Mouse (Mus musculus): Measurements from ENCODE around the gene Prss34. TPM values are rescaled to one million over a fixed set of nuclear protein-coding genes. Genes with fewer than 3 reads are reported as not detected.

Gene Prss34
- polyA plus RNA-seq, 1 experiment from 2014 or later, result not detected

- under 1% methylated on average over 10 of the region's 10 CpGs for WGBS
- Histone ChIP-seq H3K4me1 (ENCODE audit: control insufficient read depth, insufficient read depth, low read length) (peaks cover 21% of the 10 kb centered on the region), H3K36me3 (ENCODE audit: control insufficient read depth, insufficient read depth, low read length) (peaks cover 15% of the 10 kb centered on the region), H3K27ac (ENCODE audit: low read depth, low read length) (peak overlapping the region; percentile 99; the same call in 1 of the 2 replicates), H3K4me3 (ENCODE audit: low read depth, low read length) (peak overlapping the region; percentile 76), H3K9ac (replicated peaks; ENCODE audit: low read depth, low read length) (peak overlapping the region; percentile 87), H3K4me2 (ENCODE audit: low read depth, low read length) (peak overlapping the region; percentile 96), H3K27me3 (ENCODE audit: control insufficient read depth, insufficient read depth, low read length) (no peaks in the 10 kb centered on the region), H3K9me3 (ENCODE audit: control insufficient read depth, low read length) (no peaks in the 10 kb centered on the region)
- no peak for ATAC-seq (ENCODE audit: low read depth)
Observed at GRCm38 (mm10) chr17:25272326-25272725, 25.9 kb upstream of the Prss34 start.

- peak; percentile 91 for ATAC-seq (ENCODE audit: low read depth)
Observed at GRCm38 (mm10) chr17:25272951-25273705, 25.1 kb upstream of the Prss34 start.

GRCm38 (mm10) chr17:25273706-25274501 is 24.3 kb upstream of the Prss34 start:
- WGBS, result 2% methylated on average over 44 of the region's 45 CpGs
- peak overlapping the region; percentile 87 for H3K9ac ChIP-seq (replicated peaks; ENCODE audit: low read depth, low read length)
- H3K27me3 ChIP-seq (ENCODE audit: control insufficient read depth, insufficient read depth, low read length), result no peaks in the 10 kb centered on the region
- H3K36me3 ChIP-seq (ENCODE audit: control insufficient read depth, insufficient read depth, low read length), result peaks cover under 1% of the 10 kb centered on the region; the same call in 1 of the 2 replicates
- H3K4me1 ChIP-seq (ENCODE audit: control insufficient read depth, insufficient read depth, low read length), result peaks cover 21% of the 10 kb centered on the region
- H3K9me3 ChIP-seq (ENCODE audit: control insufficient read depth, low read length), result no peaks in the 10 kb centered on the region
- peak overlapping the region; percentile 76 for H3K4me3 ChIP-seq (ENCODE audit: low read depth, low read length)
- H3K27ac ChIP-seq (ENCODE audit: low read depth, low read length), result peak overlapping the region; percentile 99
- peak overlapping the region; percentile 37; the same call in 1 of the 2 replicates for H3K4me2 ChIP-seq (ENCODE audit: low read depth, low read length)
- ATAC-seq (ENCODE audit: low read depth), result peak; percentile 88

More at GRCm38 (mm10) chr17:25272951-25273705, 25.1 kb upstream of the Prss34 start:
- H3K9ac ChIP-seq (replicated peaks; ENCODE audit: low read depth, low read length), result peak overlapping the region; percentile 87
- under 1% methylated on average over 87 of the region's 92 CpGs for whole genome bisulfite sequencing
- peak overlapping the region; percentile 96 for H3K4me2 ChIP-seq (ENCODE audit: low read depth, low read length)
- H3K36me3 ChIP-seq (ENCODE audit: control insufficient read depth, insufficient read depth, low read length), result peaks cover 7% of the 10 kb centered on the region
- H3K27me3 ChIP-seq (ENCODE audit: control insufficient read depth, insufficient read depth, low read length), result no peaks in the 10 kb centered on the region
- H3K9me3 ChIP-seq (ENCODE audit: control insufficient read depth, low read length), result no peaks in the 10 kb centered on the region
- peak overlapping the region; percentile 76 for H3K4me3 ChIP-seq (ENCODE audit: low read depth, low read length)
- H3K27ac ChIP-seq (ENCODE audit: low read depth, low read length), result peak overlapping the region; percentile 99
- H3K4me1 ChIP-seq (ENCODE audit: control insufficient read depth, insufficient read depth, low read length), result peaks cover 21% of the 10 kb centered on the region

GRCm38 (mm10) chr17:25274571-25275346 is 23.4 kb upstream of the Prss34 start, which contains the start of gene Ube2i:
TSS of gene Ube2i (minus strand) at chr17:25274622.
- no peaks in the 10 kb centered on the region for H3K36me3 ChIP-seq (ENCODE audit: control insufficient read depth, insufficient read depth, low read length)

GRCm38 (mm10) chr17:25275833-25276232 is 22.4 kb upstream of the Prss34 start:
- H3K4me2 ChIP-seq (ENCODE audit: low read depth, low read length), result no peak overlapping the region
- no peaks in the 10 kb centered on the region for H3K9me3 ChIP-seq (ENCODE audit: control insufficient read depth, low read length)
- no peak for ATAC-seq (ENCODE audit: low read depth)
- H3K9ac ChIP-seq (replicated peaks; ENCODE audit: low read depth, low read length), result no peak overlapping the region
- no peak overlapping the region for H3K4me3 ChIP-seq (ENCODE audit: low read depth, low read length)
- peaks cover 14% of the 10 kb centered on the region for H3K4me1 ChIP-seq (ENCODE audit: control insufficient read depth, insufficient read depth, low read length)
- 96% methylated on average over 3 of the region's 3 CpGs for WGBS
- H3K36me3 ChIP-seq (ENCODE audit: control insufficient read depth, insufficient read depth, low read length), result no peaks in the 10 kb centered on the region
- H3K27ac ChIP-seq (ENCODE audit: low read depth, low read length), result no peak overlapping the region
- H3K27me3 ChIP-seq (ENCODE audit: control insufficient read depth, insufficient read depth, low read length), result no peaks in the 10 kb centered on the region

More at GRCm38 (mm10) chr17:25274571-25275346, 23.4 kb upstream of the Prss34 start, which contains the start of gene Ube2i:
- H3K27ac ChIP-seq (ENCODE audit: low read depth, low read length), result peak within 1 kb of the TSS; percentile 99
- ATAC-seq (ENCODE audit: low read depth), result no peak
- H3K9me3 ChIP-seq (ENCODE audit: control insufficient read depth, low read length), result no peaks in the 10 kb centered on the region
- WGBS, result 82% methylated on average over 9 of the region's 9 CpGs
- peak within 1 kb of the TSS; percentile 37; the same call in 1 of the 2 replicates for H3K4me2 ChIP-seq (ENCODE audit: low read depth, low read length)
- H3K9ac ChIP-seq (replicated peaks; ENCODE audit: low read depth, low read length), result peak within 1 kb of the TSS; percentile 87
- H3K27me3 ChIP-seq (ENCODE audit: control insufficient read depth, insufficient read depth, low read length), result no peaks in the 10 kb centered on the region
- H3K4me3 ChIP-seq (ENCODE audit: low read depth, low read length), result peak within 1 kb of the TSS; percentile 76
- peaks cover 21% of the 10 kb centered on the region for H3K4me1 ChIP-seq (ENCODE audit: control insufficient read depth, insufficient read depth, low read length)

- Histone ChIP-seq H3K9ac (replicated peaks; ENCODE audit: low read depth, low read length) (no peak overlapping the region), H3K27me3 (ENCODE audit: control insufficient read depth, insufficient read depth, low read length) (no peaks in the 10 kb centered on the region), H3K36me3 (ENCODE audit: control insufficient read depth, insufficient read depth, low read length) (no peaks in the 10 kb centered on the region), H3K4me3 (ENCODE audit: low read depth, low read length) (no peak overlapping the region), H3K27ac (ENCODE audit: low read depth, low read length) (no peak overlapping the region), H3K4me1 (ENCODE audit: control insufficient read depth, insufficient read depth, low read length) (no peaks in the 10 kb centered on the region), H3K4me2 (ENCODE audit: low read depth, low read length) (no peak overlapping the region), H3K9me3 (ENCODE audit: control insufficient read depth, low read length) (no peaks in the 10 kb centered on the region)
- WGBS, result 49% methylated on average over 11 of the region's 11 CpGs
- ATAC-seq (ENCODE audit: low read depth), result no peak
Observed at GRCm38 (mm10) chr17:25282133-25282532, 16.1 kb upstream of the Prss34 start.

GRCm38 (mm10) chr17:25285033-25285432 is 13.2 kb upstream of the Prss34 start:
- WGBS, result 27% methylated on average over 3 of the region's 3 CpGs
- H3K4me3 ChIP-seq (ENCODE audit: low read depth, low read length), result no peak overlapping the region

GRCm38 (mm10) chr17:25288842-25289241 is 9.4 kb upstream of the Prss34 start:
- Histone ChIP-seq H3K27me3 (ENCODE audit: control insufficient read depth, insufficient read depth, low read length) (no peaks in the 10 kb centered on the region), H3K4me3 (ENCODE audit: low read depth, low read length) (no peak overlapping the region), H3K9me3 (ENCODE audit: control insufficient read depth, low read length) (no peaks in the 10 kb centered on the region), H3K27ac (ENCODE audit: low read depth, low read length) (no peak overlapping the region), H3K36me3 (ENCODE audit: control insufficient read depth, insufficient read depth, low read length) (no peaks in the 10 kb centered on the region), H3K9ac (replicated peaks; ENCODE audit: low read depth, low read length) (no peak overlapping the region), H3K4me1 (ENCODE audit: control insufficient read depth, insufficient read depth, low read length) (no peaks in the 10 kb centered on the region), H3K4me2 (ENCODE audit: low read depth, low read length) (no peak overlapping the region)
- no peak for ATAC-seq (ENCODE audit: low read depth)
- 26% methylated on average over 4 of the region's 4 CpGs for WGBS

More at GRCm38 (mm10) chr17:25285033-25285432, 13.2 kb upstream of the Prss34 start:
- no peaks in the 10 kb centered on the region for H3K9me3 ChIP-seq (ENCODE audit: control insufficient read depth, low read length)
- H3K4me1 ChIP-seq (ENCODE audit: control insufficient read depth, insufficient read depth, low read length), result no peaks in the 10 kb centered on the region
- ATAC-seq (ENCODE audit: low read depth), result no peak
- no peaks in the 10 kb centered on the region for H3K27me3 ChIP-seq (ENCODE audit: control insufficient read depth, insufficient read depth, low read length)
- H3K4me2 ChIP-seq (ENCODE audit: low read depth, low read length), result no peak overlapping the region
- no peak overlapping the region for H3K27ac ChIP-seq (ENCODE audit: low read depth, low read length)
- no peaks in the 10 kb centered on the region for H3K36me3 ChIP-seq (ENCODE audit: control insufficient read depth, insufficient read depth, low read length)
- H3K9ac ChIP-seq (replicated peaks; ENCODE audit: low read depth, low read length), result no peak overlapping the region

Data from neural tube, embryonic 14.5 days (tissue).